Mouse (Mus musculus) lung, postnatal 25 days (tissue): ENCODE data around the gene Zbtb38.

ENCODE experiments used
- DNase-seq: peaks from one replicate; pipeline ENCODE4 v3.0.0; 2022; ENCODE audit warnings: low spot score

The Zbtb38 gene

DNA sequence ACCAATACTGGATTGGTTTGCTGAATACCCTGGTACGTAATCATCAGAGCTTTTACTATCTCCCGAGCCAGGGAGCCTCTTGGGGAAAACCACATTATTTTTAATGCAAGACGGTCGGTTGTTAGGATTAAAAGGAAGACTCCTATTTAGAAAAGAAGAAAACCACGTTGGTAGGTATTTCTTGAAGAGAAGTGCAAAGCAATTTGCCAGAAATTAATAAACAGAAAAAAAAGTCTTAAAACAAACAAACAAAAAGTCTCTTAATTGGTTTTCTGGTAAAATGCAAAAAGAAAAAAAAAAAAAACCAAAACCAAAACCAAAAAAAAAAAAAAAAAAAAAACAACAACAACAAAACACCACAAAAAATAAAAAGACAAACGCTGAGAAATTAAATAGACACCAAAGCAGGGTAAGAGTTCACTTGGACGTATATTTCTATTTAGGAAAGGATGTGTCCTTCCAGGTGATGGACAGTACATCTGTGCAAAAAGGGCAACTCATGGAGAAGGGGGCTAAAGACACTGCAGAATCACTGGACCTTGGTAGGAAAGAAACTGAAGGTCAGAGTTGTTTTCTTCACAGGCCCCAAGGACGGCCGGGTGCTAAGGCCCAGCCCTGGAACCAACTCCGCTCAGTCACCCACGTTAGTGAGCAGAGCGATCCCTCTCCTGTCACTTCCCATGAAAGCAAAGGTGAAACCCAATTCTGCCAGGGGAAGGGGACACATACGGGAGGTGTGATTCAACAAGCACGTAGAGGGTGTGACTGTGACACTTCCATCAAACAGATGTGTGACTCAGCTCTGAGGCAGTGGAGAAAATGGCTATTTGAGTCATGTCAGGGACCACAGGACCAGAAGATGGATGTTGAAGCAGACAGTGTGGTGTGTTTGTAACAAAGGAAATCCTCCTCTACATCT is 38.9 kb downstream of the Zbtb38 start:
- DNase-seq = no peak

DNA sequence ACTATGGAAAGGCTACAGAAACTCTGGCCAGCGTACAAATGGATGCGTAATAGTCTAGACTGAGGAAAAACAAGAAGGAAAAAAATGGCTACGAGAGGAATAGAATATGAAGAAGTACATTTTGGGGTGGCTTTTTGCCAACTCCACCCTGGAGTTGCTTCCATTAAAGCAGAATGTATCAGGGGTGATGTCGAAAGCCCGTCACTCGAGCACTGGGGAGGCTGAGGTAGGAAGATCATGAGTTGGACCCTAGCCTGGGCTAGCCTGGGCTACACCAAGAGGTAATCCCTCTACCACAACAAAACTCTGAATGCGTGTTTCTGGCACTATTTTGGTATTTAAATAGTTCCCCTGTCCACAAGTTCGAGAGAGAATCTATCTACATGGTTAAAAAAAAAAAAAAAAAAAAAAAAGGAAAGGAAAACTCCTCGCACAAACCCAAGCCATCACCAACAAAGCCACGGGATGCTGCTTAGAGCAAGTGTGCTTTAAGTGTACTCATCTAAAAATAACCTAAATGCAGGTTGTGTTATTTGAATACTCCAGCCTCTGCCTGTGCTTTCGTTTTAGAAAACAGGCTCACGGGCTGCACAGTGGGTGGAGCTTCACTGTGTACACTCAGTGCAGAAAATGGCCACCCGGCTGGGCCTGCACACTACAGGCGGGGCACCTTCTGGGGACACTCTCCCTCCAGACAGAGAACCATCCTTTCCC is 39.7 kb downstream of the Zbtb38 start:
- DNase-seq = peak; percentile 79

DNA sequence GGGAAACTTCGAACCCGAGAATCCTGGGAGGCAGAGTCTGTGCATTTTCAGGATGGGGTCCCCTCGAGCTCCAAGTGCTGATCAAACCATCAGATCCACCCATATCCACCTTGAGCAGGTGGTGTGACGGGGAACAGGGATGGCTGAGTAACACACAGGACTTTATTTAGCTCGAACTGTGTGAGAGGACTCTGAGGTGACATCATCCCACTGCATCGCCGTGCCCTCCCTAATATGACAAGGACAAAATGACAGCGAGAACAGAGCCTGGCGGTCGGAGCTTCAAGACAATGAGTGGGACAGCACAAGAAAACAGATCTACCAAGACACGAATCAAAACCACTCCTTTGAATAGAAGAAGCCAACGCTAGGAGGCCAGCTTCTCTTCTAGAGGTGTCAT is 40.6 kb downstream of the Zbtb38 start:
- no peak for DNase-seq

DNA sequence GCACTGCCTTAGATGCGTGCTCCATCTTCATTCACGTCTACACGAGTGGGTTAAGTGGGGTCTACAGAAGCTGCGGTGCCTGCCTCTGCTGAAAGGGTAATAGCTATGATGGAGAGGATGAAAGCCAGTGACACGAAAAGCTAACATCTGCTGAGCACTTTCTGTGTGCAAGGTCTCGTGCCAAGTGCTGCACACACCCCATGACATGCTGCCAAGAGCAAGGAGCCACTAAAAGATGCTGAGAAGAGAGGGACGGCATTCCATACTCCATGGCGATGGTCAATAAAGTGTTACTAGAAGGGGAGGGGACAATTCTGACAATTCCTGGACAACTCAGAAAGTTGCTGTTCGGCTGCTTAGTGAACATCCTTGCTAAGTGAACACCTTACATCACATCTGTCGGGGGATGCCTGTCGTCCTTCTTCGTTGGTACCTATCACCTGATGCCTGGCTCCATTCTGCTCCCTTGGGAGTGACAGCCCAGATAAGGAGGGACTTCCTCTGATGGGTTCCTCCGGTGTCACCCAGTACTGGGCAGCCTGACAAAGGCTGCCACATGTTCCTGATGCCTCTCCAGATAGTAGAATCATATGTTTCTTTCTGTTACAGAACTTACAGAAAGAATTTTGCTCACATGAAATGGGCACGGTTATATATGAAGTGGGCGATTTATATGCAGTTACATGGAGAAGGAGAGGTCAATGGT is 42.2 kb downstream of the Zbtb38 start:
- no peak for DNase-seq

DNA sequence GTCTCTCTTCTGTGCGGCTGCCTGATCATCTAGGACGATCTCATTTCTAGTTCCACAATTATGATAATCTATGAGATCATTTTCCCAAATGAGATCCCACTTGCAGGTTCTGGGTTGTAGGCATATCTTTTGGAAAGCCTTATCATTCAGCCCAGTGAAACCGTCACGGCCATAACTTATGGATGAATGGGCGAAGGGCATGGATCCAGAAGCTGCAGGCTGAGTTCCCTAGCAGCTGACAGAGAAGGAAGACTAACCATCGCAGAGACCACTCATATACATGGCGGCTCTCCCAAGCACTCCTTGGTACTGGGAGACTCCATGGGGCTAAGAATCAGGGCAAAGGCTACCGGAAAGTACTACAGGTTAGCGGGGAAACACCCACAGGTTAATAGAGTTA is 43.7 kb downstream of the Zbtb38 start:
- DNase-seq = no peak

DNA sequence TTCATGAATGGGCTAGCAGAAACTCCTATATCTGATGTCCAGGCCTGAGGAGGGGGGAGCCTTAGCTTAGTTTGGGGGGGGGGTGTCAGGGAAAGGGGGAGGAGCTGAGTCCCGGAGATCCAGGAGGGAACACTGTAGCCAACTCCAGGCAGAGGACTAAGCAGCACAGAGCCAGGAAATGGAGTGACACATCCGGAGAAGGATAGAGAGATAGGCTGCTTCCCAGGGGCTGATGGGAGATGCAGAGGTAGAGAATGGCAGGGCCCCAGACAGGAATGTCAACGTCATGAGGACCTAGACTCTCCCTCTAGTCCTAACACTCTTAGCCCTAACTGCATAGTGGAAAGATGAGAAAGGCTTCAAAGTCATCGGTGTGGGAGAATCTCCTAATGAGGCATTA is 44.7 kb downstream of the Zbtb38 start:
- no peak for DNase-seq

DNA sequence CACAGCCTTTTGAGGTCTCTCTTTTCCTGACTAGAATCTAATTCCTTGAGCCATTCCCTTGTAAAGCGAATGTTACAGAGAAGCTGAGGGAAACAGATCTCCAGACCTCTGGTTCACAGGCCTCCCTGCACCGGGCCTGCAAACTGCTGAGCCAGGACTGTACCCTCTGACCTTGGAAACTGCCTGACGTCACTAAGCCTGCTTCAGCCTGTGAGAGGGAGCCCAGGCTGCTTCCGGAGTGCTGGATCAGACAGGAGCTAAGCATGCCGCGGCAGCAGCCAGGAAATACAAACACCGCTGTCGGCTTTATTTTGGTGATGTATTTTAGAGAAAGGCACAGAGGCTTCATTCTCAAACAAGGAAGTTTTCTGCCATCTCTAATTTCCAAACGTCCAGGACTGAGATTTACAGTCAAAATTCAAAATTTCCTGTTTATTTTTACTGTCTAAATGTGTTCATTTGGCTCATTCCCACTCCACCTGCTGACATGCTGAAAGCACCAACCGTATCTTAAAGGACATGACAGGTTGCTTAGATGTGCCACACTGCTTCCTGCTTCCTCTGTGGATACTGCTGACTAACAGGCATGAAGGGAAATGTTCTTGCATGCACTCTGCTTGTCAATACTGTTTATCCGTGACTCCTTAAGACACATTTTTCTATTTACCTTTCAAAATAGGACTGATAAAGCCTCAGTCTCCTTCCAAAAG is 46.9 kb downstream of the Zbtb38 start:
- peak; percentile 83 for DNase-seq

DNA sequence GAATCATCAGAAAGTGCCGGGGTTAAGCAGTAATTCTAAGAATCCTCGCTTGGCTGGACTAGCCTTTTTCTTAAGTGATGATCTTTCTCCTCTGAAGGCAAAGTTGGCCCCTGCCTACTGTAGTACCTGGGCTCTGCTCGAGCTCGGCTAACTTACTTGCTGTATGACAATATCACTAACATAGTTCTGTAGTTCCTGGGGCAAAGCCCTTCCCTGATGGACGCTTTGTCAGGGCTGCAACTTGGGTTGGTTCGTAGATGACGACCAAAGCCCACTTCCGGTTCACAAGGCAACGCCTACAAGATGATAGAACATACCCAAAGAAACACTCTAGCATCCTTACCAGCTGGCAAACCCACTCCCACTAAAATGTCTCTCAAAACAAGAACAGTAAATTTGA is 47.7 kb downstream of the Zbtb38 start:
- DNase-seq = no peak

DNA sequence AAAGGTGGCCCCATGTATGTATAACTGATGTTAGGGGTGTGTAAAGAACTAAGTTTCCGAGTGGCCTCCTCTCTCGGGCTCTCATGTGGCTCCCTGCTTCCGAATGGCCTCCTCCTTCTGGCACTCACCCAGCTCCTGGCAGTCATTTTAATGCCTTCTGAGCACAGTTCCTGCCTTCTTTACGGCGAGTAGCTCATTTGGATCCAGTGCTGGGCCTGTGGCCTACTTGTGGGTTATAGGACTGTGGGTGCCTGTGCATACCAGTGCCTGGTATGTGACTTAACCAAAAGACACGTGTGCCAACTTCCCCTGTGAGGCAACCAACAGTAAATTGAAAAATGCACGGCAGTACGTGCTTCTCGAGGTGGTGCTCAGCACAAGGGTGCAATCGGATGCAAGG is 50.7 kb downstream of the Zbtb38 start:
- DNase-seq = no peak

DNA sequence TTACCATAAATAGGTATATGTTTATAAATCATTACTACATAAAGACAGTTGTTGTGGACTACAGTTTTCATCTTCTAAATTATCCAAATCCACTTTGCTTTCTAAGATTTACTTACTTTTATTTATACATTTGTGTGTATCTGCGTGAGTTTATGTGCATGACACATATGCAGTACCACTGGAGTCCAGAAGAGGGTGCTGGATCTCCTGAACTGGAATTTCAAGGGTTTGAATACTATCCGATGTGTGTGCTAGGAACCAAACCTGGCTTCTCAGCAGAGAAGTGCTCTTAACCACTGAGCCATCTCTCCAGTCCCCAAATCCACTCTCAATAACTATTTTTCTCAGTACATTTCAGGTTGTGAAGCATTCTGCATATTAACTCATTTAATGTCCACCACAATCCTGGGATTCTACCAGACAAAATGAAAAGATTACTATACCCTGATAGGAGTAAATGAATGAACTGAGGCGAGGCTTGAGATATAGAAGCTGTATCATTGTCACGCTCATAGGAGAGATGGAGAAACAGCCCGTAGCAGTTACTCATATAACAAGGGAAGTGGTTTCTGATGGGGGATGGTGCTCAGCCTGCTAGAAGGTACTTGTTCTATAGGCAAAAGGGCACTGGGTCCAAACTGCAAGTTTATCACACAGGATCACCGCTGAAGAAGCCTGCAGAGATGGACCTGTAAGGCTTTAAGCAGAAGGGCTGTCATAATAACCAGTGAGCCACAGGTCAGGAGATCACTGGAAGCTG is 53.2 kb downstream of the Zbtb38 start:
- DNase-seq = no peak

DNA sequence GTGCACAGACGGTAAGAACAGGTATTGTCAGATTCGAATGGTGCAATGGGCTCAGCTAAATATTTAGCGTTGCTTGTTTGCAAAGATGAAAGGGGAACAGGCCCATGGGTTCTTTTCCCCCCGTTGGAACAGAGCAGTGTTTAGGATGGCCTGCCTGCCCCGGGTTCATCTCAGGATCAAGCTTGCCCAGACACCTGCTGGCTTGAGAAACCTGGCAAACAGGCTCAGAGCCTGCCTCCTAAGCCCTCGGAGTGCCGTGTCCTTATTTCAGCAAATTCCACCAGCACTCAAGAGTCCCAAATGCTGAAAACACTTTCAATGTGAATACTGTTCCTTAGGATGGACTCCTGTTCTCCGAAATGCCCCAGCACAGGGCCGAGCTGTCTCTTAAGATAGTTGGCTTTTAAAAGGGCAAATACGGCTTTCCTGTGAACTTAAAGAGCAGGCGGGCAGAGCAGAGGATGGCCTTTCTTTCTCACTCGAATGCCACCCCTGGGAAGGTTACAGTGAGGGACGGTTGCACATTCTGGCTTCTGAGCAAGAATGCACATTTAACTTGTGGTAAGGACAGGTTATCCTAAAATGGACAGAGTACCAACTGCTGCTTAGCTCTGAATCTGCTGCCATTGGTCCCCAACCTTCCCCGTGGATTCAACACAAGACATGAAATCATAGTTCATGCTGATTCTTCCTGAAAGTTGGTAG is 55.7 kb downstream of the Zbtb38 start:
- no peak for DNase-seq

DNA sequence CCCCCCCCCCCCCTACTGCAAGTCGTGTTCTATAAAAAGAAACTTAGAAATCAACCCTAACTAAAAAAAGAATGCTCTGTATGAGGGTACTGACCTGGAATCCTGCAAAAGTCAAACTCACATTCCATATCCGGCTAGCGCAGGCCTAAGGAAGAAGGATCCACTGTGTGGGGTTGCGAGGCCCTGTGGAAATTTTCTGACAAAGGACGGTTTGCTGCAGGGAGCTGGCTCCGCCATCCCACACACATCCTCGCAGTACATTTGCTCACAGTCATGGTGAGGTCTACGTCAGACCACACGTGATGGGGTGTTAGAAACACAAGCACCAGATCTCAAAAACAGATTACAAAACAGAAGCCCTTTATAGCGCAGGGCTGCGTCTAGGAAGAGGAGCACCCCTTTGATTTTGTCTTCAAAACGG is 56.5 kb downstream of the Zbtb38 start:
- no peak for DNase-seq

DNA sequence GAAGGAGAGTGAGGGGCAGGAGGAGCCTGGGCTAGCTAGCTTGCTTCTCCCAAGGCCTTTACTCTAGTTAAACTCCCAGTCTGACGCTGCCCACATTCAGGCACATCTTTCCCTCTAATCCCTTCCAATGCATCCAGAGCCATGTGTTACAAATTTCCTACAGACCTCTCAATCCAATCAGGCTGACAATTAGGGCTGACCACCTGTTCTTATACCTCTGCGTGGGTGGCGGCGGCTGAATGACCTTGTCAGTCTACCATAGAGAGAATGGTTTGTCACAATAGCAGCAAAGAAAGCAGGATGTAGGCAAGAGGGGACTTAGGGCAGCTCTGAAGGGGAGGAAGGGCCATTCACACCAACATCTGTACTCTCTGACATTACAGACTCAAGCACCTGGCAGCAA is 62.2 kb downstream of the Zbtb38 start:
- DNase-seq = no peak

DNA sequence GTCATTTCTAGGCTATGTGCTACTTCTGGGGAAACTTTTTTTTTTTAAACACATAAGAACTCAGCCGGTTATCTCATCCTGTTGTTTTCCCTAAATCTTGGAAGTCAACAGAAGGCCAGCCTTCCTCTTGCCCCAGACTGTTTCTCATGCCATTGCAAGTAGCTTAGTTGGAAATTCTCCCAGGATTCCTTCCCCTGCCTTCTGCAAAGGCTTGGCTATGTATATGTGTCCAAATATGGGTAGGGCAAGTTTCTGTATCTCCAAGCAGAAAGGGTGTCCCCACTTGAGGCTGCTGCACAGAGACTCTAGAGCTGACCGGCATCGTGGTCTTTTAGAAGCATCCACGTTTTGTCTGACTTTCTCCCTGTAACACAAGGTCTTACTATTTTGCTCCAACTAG is 63.6 kb downstream of the Zbtb38 start:
- DNase-seq = no peak

DNA sequence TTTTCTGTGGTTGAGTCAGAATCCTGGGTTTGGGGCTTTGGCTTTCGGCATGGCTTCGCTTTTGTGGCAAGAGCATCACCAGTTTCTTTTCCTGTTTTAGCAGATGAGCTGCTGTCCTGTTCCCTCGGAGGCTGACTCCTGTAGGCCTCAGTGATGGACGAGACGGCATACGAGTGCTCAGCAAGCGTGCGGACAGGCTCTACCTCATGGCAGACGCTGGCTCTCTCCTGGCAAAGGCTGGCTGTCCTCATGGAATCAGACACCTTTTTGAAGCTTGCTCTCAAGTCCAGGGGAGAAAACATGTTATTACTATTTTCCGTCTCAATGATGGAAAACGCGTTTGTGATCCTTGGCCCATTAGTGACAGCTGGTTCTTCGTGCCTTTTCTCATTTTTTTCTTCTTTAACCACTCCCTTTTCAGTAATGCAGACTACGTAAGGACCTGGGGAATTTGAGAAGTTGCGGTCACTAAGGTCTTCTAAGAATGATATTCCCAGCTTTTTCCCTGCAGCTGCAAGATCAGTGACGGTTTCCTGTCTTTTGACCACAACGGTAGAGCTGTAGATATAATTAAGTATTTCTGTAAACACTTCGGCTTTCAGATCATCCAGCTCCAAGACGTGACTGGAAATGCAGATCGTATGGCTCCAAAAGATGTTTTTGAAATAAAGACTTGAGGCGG is 64.3 kb downstream of the Zbtb38 start:
- DNase-seq = no peak

DNA sequence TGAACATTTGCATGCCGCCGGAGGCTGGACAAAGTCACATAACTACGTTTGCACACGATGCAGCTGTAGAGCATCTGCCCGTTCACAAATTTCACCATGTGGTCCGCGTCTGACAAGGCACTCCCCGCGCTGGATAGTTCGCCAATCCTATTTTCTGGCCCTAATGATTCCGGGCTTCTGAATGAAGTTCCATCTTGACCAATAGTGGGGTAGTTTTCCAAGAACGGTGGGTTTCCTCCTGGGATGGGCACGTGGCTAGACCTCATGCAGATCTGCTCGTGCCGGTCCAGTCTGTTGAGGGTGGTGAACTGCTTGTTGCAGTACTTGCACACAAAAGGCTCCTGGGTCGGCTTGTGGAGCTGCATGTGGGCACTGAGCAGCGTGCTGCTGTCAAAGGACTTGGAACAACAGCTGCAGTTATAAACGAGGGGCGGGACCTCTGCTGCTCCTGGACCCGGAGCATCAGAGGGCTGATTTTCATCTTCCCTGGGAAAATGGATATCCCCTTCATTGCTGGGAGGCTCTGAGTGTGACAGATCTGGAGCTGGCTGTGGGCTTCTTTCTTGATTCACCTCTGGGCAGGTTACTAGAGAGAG is 64.9 kb downstream of the Zbtb38 start:
- DNase-seq = no peak

DNA sequence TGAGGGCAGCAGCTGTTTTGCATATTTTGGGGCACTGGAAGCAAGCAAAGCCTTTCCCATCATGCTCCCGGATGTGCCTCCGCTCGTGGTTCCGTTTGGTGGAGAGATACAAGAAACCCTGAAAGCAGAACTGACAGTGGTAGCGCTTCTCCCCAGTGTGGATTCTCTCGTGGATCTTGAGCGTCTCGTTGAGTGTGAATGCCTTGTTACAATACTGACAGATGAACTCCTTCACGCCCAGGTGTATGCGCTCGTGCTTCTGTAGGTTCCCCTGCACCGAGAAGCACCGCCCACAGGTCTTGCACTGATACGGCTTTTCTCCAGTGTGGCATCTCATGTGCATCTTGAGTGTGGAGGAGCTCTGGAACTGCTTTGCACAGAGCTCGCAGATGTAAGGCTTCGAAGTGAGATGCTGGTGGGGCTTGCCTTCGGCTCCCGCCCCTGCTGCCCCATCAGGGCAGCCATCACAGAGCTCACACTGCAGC is 67.0 kb downstream of the Zbtb38 start:
- no peak for DNase-seq

DNA sequence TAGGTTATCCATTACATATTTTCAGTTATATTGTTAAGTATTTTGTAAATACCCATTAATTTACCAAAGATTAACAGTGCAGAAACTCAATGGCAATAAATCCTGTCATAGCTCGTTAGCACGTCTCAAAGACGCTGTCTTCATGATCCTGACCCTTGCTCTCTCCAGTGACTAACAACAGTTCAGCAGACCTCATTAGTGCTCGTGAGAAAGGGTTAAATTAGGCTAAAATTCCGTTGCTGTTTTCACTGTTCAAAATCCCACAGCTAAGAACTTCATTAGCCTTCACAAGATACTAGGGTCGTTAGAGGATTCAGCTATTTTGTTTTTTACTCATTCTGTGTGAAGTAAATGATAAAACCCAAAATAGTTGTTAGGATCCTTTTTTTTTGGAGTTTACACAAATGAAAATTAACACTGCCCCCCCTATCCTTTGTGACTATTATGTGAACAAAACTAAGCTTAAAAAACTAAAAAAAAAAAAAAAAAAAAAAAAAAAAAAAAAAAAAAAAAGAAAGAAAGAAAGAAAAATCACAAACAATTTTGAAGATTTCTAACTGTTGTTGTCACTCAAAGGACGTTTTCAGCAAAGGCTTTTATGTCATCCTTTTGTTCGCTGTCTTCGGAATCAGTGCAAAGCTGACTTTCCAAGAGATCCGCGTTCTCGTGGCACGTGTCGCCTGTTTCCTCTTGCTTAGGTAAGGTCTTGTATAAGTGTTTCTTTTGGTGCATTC is 67.6 kb downstream of the Zbtb38 start:
- no peak for DNase-seq
